Mouse (Mus musculus) heart, adult 2 months (tissue): ENCODE measurements around the gene Nemp2.

Experiments
- CTCF ChIP-seq: fragments of 200-600 bp; IDR thresholded peaks from 2 replicates; pipeline ENCODE4 v1.8.1; 2022; ENCODE audit warnings: antibody characterized with exemption, mild to moderate bottlenecking, moderate library complexity
- EP300 ChIP-seq: fragments of 200-500 bp; IDR thresholded peaks from 2 replicates; pipeline ENCODE4 v1.6.1; 2011; ENCODE audit warnings: low read depth, low read length, control low read depth; ENCODE audit not compliant: insufficient read depth
- POLR2A ChIP-seq: fragments of 200-500 bp; IDR thresholded peaks from 2 replicates; pipeline ENCODE4 v1.6.1; 2011; ENCODE audit warnings: mild to moderate bottlenecking, low read depth, low read length, control low read depth; ENCODE audit not compliant: insufficient read depth

GRCm38 (mm10) chr1:52640266-52640665 lies 9.8 kb downstream of the Nemp2 start:
- TF ChIP-seq POLR2A (no peak), CTCF (no peak), EP300 (no peak)
